Mouse (Mus musculus): ENCODE data around the gene Smtn. TPM values are rescaled to one million over a fixed set of nuclear protein-coding genes. Genes with fewer than 3 reads are reported as not detected.
A peak's percentile ranks its signal among the peaks of the same experiment; 100 is the strongest.

Smtn gene
- polyA plus RNA-seq, 1 experiment = 80.7 TPM

GRCm38 (mm10) chr11:3514529-3515054 is 25.8 kb downstream of the Smtn start, which contains the start of gene Selenom:
Gene Selenom, plus strand, starts transcription at chr11:3514684.
- no peaks in the 10 kb centered on the region for H3K27me3 ChIP-seq (ENCODE audit: control insufficient read depth, insufficient read depth, low read length, poor library complexity, severe bottlenecking)
- H3K4me1 ChIP-seq (ENCODE audit: control insufficient read depth, insufficient read depth, low read length) = no peaks in the 10 kb centered on the region
- H3K27ac ChIP-seq (ENCODE audit: insufficient read depth, low read length) = no peak within 1 kb of the TSS
- TF ChIP-seq CTCF (IDR thresholded peaks at IDR 0.05; ENCODE audit: low read depth, low read length) (peak; percentile 92), POLR2A (IDR thresholded peaks at IDR 0.05; ENCODE audit: insufficient read depth, low read length) (peak; percentile 47), EP300 (IDR thresholded peaks at IDR 0.05; ENCODE audit: insufficient read depth, low read depth, low read length) (no peak)
- peak within 1 kb of the TSS; percentile 87 for H3K4me3 ChIP-seq (ENCODE audit: low read depth, low read length)
- H3K36me3 ChIP-seq (ENCODE audit: control insufficient read depth, insufficient read depth, low read length, poor library complexity, severe bottlenecking) = no peaks in the 10 kb centered on the region
- peak within 1 kb of the TSS; percentile 49 for H3K9ac ChIP-seq (ENCODE audit: low read depth, poor library complexity, severe bottlenecking)
- no peaks in the 10 kb centered on the region for H3K9me3 ChIP-seq (replicated peaks; ENCODE audit: control insufficient read depth, insufficient read depth, low read length, poor library complexity, severe bottlenecking)

GRCm38 (mm10) chr11:3513291-3513690 is 27.1 kb downstream of the Smtn start:
- Histone ChIP-seq H3K4me1 (ENCODE audit: control insufficient read depth, insufficient read depth, low read length) (no peaks in the 10 kb centered on the region), H3K9me3 (replicated peaks; ENCODE audit: control insufficient read depth, insufficient read depth, low read length, poor library complexity, severe bottlenecking) (no peaks in the 10 kb centered on the region), H3K9ac (ENCODE audit: low read depth, poor library complexity, severe bottlenecking) (no peak overlapping the region), H3K4me3 (ENCODE audit: low read depth, low read length) (no peak overlapping the region), H3K27me3 (ENCODE audit: control insufficient read depth, insufficient read depth, low read length, poor library complexity, severe bottlenecking) (no peaks in the 10 kb centered on the region), H3K36me3 (ENCODE audit: control insufficient read depth, insufficient read depth, low read length, poor library complexity, severe bottlenecking) (no peaks in the 10 kb centered on the region), H3K27ac (ENCODE audit: insufficient read depth, low read length) (no peak overlapping the region)
- TF ChIP-seq POLR2A (IDR thresholded peaks at IDR 0.05; ENCODE audit: insufficient read depth, low read length) (no peak), EP300 (IDR thresholded peaks at IDR 0.05; ENCODE audit: insufficient read depth, low read depth, low read length) (no peak), CTCF (IDR thresholded peaks at IDR 0.05; ENCODE audit: low read depth, low read length) (no peak)

- Histone ChIP-seq H3K9ac (ENCODE audit: low read depth, poor library complexity, severe bottlenecking) (no peak overlapping the region), H3K27ac (ENCODE audit: insufficient read depth, low read length) (no peak overlapping the region), H3K36me3 (ENCODE audit: control insufficient read depth, insufficient read depth, low read length, poor library complexity, severe bottlenecking) (no peaks in the 10 kb centered on the region), H3K4me3 (ENCODE audit: low read depth, low read length) (no peak overlapping the region), H3K9me3 (replicated peaks; ENCODE audit: control insufficient read depth, insufficient read depth, low read length, poor library complexity, severe bottlenecking) (no peaks in the 10 kb centered on the region), H3K4me1 (ENCODE audit: control insufficient read depth, insufficient read depth, low read length) (no peaks in the 10 kb centered on the region), H3K27me3 (ENCODE audit: control insufficient read depth, insufficient read depth, low read length, poor library complexity, severe bottlenecking) (no peaks in the 10 kb centered on the region)
- TF ChIP-seq POLR2A (IDR thresholded peaks at IDR 0.05; ENCODE audit: insufficient read depth, low read length) (no peak), CTCF (IDR thresholded peaks at IDR 0.05; ENCODE audit: low read depth, low read length) (no peak), EP300 (IDR thresholded peaks at IDR 0.05; ENCODE audit: insufficient read depth, low read depth, low read length) (no peak)
These were observed 30.1 kb downstream of the Smtn start for GRCm38 (mm10) chr11:3510321-3510720.

- H3K27me3 ChIP-seq (ENCODE audit: control insufficient read depth, insufficient read depth, low read length, poor library complexity, severe bottlenecking) = no peaks in the 10 kb centered on the region
- no peak overlapping the region for H3K4me3 ChIP-seq (ENCODE audit: low read depth, low read length)
- no peaks in the 10 kb centered on the region for H3K9me3 ChIP-seq (replicated peaks; ENCODE audit: control insufficient read depth, insufficient read depth, low read length, poor library complexity, severe bottlenecking)
- no peak overlapping the region for H3K27ac ChIP-seq (ENCODE audit: insufficient read depth, low read length)
- H3K36me3 ChIP-seq (ENCODE audit: control insufficient read depth, insufficient read depth, low read length, poor library complexity, severe bottlenecking) = no peaks in the 10 kb centered on the region
- H3K9ac ChIP-seq (ENCODE audit: low read depth, poor library complexity, severe bottlenecking) = no peak overlapping the region
- TF ChIP-seq EP300 (IDR thresholded peaks at IDR 0.05; ENCODE audit: insufficient read depth, low read depth, low read length) (no peak), POLR2A (IDR thresholded peaks at IDR 0.05; ENCODE audit: insufficient read depth, low read length) (no peak), CTCF (IDR thresholded peaks at IDR 0.05; ENCODE audit: low read depth, low read length) (no peak)
- no peaks in the 10 kb centered on the region for H3K4me1 ChIP-seq (ENCODE audit: control insufficient read depth, insufficient read depth, low read length)
These were observed 31.0 kb downstream of the Smtn start for GRCm38 (mm10) chr11:3509181-3510085.

- no peak overlapping the region for H3K27ac ChIP-seq (ENCODE audit: insufficient read depth, low read length)
- no peaks in the 10 kb centered on the region for H3K36me3 ChIP-seq (ENCODE audit: control insufficient read depth, insufficient read depth, low read length, poor library complexity, severe bottlenecking)
- no peaks in the 10 kb centered on the region for H3K9me3 ChIP-seq (replicated peaks; ENCODE audit: control insufficient read depth, insufficient read depth, low read length, poor library complexity, severe bottlenecking)
- no peaks in the 10 kb centered on the region for H3K4me1 ChIP-seq (ENCODE audit: control insufficient read depth, insufficient read depth, low read length)
- no peak for TF ChIP-seq CTCF (IDR thresholded peaks at IDR 0.05; ENCODE audit: low read depth, low read length)
- no peak for TF ChIP-seq POLR2A (IDR thresholded peaks at IDR 0.05; ENCODE audit: insufficient read depth, low read length)
- TF ChIP-seq EP300 (IDR thresholded peaks at IDR 0.05; ENCODE audit: insufficient read depth, low read depth, low read length) = no peak
- no peak overlapping the region for H3K4me3 ChIP-seq (ENCODE audit: low read depth, low read length)
- H3K27me3 ChIP-seq (ENCODE audit: control insufficient read depth, insufficient read depth, low read length, poor library complexity, severe bottlenecking) = no peaks in the 10 kb centered on the region
- H3K9ac ChIP-seq (ENCODE audit: low read depth, poor library complexity, severe bottlenecking) = no peak overlapping the region
These were observed 32.2 kb downstream of the Smtn start for GRCm38 (mm10) chr11:3508226-3508625.

Measured in ES-Bruce4 (cell line).